Mouse (Mus musculus): ENCODE measurements at regions not wholly inside any gene's neighbourhood (a gene's known extent, or its start where the extent isn't known, plus 50 kb on each side); places are given as distances from the start of the nearest gene placed in this dataset.

- TF ChIP-seq CTCF (IDR thresholded peaks at IDR 0.05; ENCODE audit: low read depth) (no peak), EP300 (optimal IDR thresholded peaks at IDR 0.05) (no peak)
Measured at GRCm38 (mm10) chr15:7014984-7015383, 75.4 kb upstream of the Lifr start.
